Mouse (Mus musculus): ENCODE measurements around the gene Eif1b. TPM values are rescaled to one million over a fixed set of nuclear protein-coding genes. Genes with fewer than 3 reads are reported as not detected.

Gene Eif1b
- polyA plus RNA-seq (2012; rRNA removed): 29.2 and 32.3 TPM in 2 replicates

GRCm38 (mm10) chr9:120492010-120492399 is at the start of gene Eif1b:
Gene Eif1b, plus strand, starts transcription at chr9:120492232.

DNA sequence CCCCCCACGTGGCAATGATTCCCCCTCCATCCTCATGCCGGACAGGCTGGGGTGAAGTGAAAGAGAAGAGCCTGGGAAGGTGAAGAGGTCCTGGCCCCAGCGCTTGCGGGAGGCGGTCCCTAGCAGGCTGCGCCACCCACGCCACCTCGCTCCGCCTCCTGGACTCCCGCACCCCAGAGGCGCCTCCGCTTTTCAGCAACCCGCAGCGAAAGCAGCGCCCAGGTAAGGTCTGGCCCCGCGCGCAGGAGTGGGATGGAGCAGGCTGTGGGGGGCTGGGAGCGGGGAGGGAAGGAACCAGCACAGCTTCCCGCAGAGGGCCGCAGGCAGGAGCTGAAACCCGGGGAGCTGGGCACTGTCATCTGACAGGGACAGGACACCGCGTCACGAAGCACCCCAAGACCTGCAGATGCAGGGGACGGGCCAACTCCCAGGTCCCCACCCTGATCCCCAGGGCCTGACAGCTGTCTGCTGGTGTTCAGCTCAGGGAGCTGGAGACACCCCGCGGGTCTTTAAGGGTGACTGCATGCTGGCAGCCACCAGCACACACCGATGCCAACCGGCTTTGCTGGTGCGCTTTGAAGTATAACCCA is 47.7 kb downstream of the Eif1b start, which contains the start of gene Entpd3:
Gene Entpd3, plus strand, starts transcription at position 157 of the 590 bp plus-strand sequence.

Other genes with a start within 250 kb of the Eif1b start
- gene Myrip, start 190.7 kb upstream of the Eif1b start, polyA plus RNA-seq (2012; rRNA removed): 0.02 TPM in 2 replicates
- 0.02 TPM in 1 of 2 replicates, not detected in the other for gene Entpd3, start 47.6 kb downstream of the Eif1b start, polyA plus RNA-seq (2012; rRNA removed)
- 577 and 622 TPM in 2 replicates for gene Rpl14, start 79.2 kb downstream of the Eif1b start, polyA plus RNA-seq (2012; rRNA removed)